Comparison of ENCODE assay signal across 1 mouse cellular context in the genomic region with DNA sequence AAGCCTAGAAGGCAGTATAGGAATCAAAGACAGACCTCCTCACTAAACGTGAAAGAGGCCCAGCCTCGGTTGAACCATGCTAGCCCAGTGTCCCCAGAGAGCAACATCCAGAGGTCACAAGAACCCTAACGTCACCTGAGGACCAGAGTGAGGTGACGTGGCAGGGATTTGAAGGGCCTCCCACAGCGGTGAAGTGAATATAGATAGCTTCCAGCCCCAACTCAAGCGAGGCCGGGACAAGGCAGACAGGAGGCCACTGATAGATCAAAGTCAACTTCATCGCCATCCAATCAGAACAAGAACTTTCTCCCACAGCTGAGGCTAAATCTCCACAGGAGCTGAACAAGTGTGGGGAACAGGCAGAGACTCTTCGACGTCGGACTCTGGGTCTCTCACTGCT.
A peak's percentile ranks its signal among the peaks of the same experiment; 100 is the strongest.
TF ChIP-seq lines count a peak whose summit lies in the region.

No protein-coding gene starts in this region.

TF ChIP-seq in CH12.LX, 34 proteins besides CTCF, POLR2A, EP300 and RAD21 (continued from another document):
- no peak; the same call in 1 of the 2 replicates for TF ChIP-seq JUN (IDR thresholded peaks at IDR 0.05; ENCODE audit: insufficient read depth, low read depth, low read length)
- 0 out of 2 replicates have a peak, but pooled peaks have one; percentile 37 for TF ChIP-seq KAT2A (IDR thresholded peaks at IDR 0.05; ENCODE audit: insufficient replicate concordance, low read length)
- no peak for TF ChIP-seq E2F4 (IDR thresholded peaks at IDR 0.05; ENCODE audit: insufficient replicate concordance, low read depth, low read length)
- no peak; the same call in 1 of the 2 replicates for TF ChIP-seq NELFE (IDR thresholded peaks at IDR 0.05; ENCODE audit: low read depth, low read length)
- peak; percentile 53; the same call in 1 of the 2 replicates for TF ChIP-seq JUND (conservative IDR thresholded peaks at IDR 0.05; ENCODE audit: low read depth, low read length)
- no peak for TF ChIP-seq SMC3 (IDR thresholded peaks at IDR 0.05; ENCODE audit: low read depth, low read length)
- peak; percentile 33; the same call in 1 of the 2 replicates for TF ChIP-seq MAZ (IDR thresholded peaks at IDR 0.05; ENCODE audit: low read depth, low read length)
- no peak for TF ChIP-seq ZC3H11A (IDR thresholded peaks at IDR 0.05; ENCODE audit: low read depth, low read length)
- peak; percentile 49; the same call in 1 of the 2 replicates for TF ChIP-seq ZNF384 (IDR thresholded peaks at IDR 0.05; ENCODE audit: low read depth, low read length)
- TF ChIP-seq MYC (IDR thresholded peaks at IDR 0.05; ENCODE audit: low read depth, low read length), result 0 out of 2 replicates have a peak, but pooled peaks have one; percentile 5
- peak; percentile 96 for TF ChIP-seq BHLHE40 (IDR thresholded peaks at IDR 0.05; ENCODE audit: low read depth, low read length)
- TF ChIP-seq TBP (conservative IDR thresholded peaks at IDR 0.05; ENCODE audit: low read depth, low read length), result 0 out of 2 replicates have a peak, but pooled peaks have one; percentile 8
- TF ChIP-seq IRF4 (IDR thresholded peaks at IDR 0.05; ENCODE audit: low read depth, low read length), result peak; percentile 61; the same call in 1 of the 2 replicates
- 0 out of 2 replicates have a peak, but pooled peaks have one; percentile 19 for TF ChIP-seq HCFC1 (IDR thresholded peaks at IDR 0.05; ENCODE audit: low read depth, low read length)
- no peak for TF ChIP-seq CHD2 (IDR thresholded peaks at IDR 0.05; ENCODE audit: low read length)
